Mouse (Mus musculus) midbrain, embryonic 16.5 days (tissue): ENCODE results near the gene Gm20388. TPM values are rescaled to one million over a fixed set of nuclear protein-coding genes. Genes with fewer than 3 reads are reported as not detected.

Experiments
- ATAC-seq: fragments of 200-750 bp; cut with Nextera tagmentation; 2 replicates; pipeline ENCODE4 v1.8.0; 2017; ENCODE audit warnings: moderate TSS enrichment
- H3K27ac ChIP-seq: fragments of 300-500 bp; sonication (generic); 2 replicates; pipeline ENCODE4 v1.5.1; 2014; ENCODE audit warnings: mild to moderate bottlenecking, low read length, mixed read lengths
- H3K27me3 ChIP-seq: fragments of 300-500 bp; sonication (generic); 2 replicates; pipeline ENCODE4 v1.6.1; 2014; ENCODE audit warnings: low read depth, low read length, mixed read lengths; ENCODE audit not compliant: control insufficient read depth, insufficient read depth
- H3K36me3 ChIP-seq: fragments of 300-500 bp; sonication (generic); 2 replicates; pipeline ENCODE4 v1.6.1; 2014; ENCODE audit warnings: mild to moderate bottlenecking, low read length, moderate library complexity, mixed read lengths; ENCODE audit not compliant: control insufficient read depth, insufficient read depth
- H3K4me1 ChIP-seq: fragments of 300-500 bp; sonication (generic); 2 replicates; pipeline ENCODE4 v1.6.1; 2014; ENCODE audit warnings: mild to moderate bottlenecking, low read length, mixed read lengths; ENCODE audit not compliant: control insufficient read depth, insufficient read depth
- H3K4me2 ChIP-seq: fragments of 300-500 bp; sonication (generic); 2 replicates; pipeline ENCODE4 v1.6.1; 2014; ENCODE audit warnings: mild to moderate bottlenecking, low read length, mixed read lengths
- H3K4me3 ChIP-seq: fragments of 300-500 bp; sonication (generic); 2 replicates; pipeline ENCODE4 v1.5.1; 2014; ENCODE audit warnings: low read depth, mild to moderate bottlenecking, low read length, moderate library complexity, mixed read lengths
- H3K9ac ChIP-seq: fragments of 300-500 bp; sonication (generic); 2 replicates; pipeline ENCODE4 v1.6.1; 2014; ENCODE audit warnings: low read depth, low read length, mixed read lengths
- H3K9me3 ChIP-seq: fragments of 300-500 bp; sonication (generic); replicated peaks from 2 replicates; pipeline ENCODE4 v1.6.1; 2014; ENCODE audit warnings: mild to moderate bottlenecking, low read length, mixed read lengths; ENCODE audit not compliant: control insufficient read depth, poor library complexity, severe bottlenecking
- WGBS: fragments of 180-500 bp; shearing (Covaris S2); extraction: QIAGEN DNeasy Blood & Tissue Kit; methylation state at CpG from one replicate; pipeline ENCODE4 v1.1.7; 2014; 5-methylcytosine and 5-hydroxymethylcytosine counted together
- polyA plus RNA-seq: library from polyadenylated mRNA; unstranded; fragments of >200 nt; fragmentation: Nextera tagmentation; extraction: Ambion mirVana; gene quantifications from 2 replicates; pipeline ENCODE4 v1.2.1, GENCODE M21; 2015

Gene Gm20388
- polyA plus RNA-seq, 1 experiment from 2014 or later, result 7.5 TPM

GRCm38 (mm10) chr8:120525135-120525534 lies 614.5 kb downstream of the Gm20388 start:
- 81% methylated on average over 1 of the region's 1 CpGs for WGBS
- H3K4me3 ChIP-seq, result no peak overlapping the region
- ATAC-seq, result no peak

GRCm38 (mm10) chr8:120525832-120526231 lies 615.2 kb downstream of the Gm20388 start:
- no peak for ATAC-seq
- Histone ChIP-seq H3K4me3 (no peak overlapping the region), H3K36me3 (no peaks in the 10 kb centered on the region), H3K27me3 (no peaks in the 10 kb centered on the region), H3K4me2 (no peak overlapping the region), H3K27ac (no peak overlapping the region), H3K9me3 (no peaks in the 10 kb centered on the region), H3K9ac (no peak overlapping the region), H3K4me1 (peaks cover 40% of the 10 kb centered on the region)
- WGBS, result 58% methylated on average over 6 of the region's 6 CpGs

More at GRCm38 (mm10) chr8:120525135-120525534, 614.5 kb downstream of the Gm20388 start:
- Histone ChIP-seq H3K27ac (no peak overlapping the region), H3K36me3 (no peaks in the 10 kb centered on the region), H3K9me3 (no peaks in the 10 kb centered on the region), H3K4me1 (peaks cover 47% of the 10 kb centered on the region), H3K9ac (no peak overlapping the region), H3K27me3 (no peaks in the 10 kb centered on the region), H3K4me2 (no peak overlapping the region)

- Histone ChIP-seq H3K9ac (no peak overlapping the region), H3K27ac (no peak overlapping the region), H3K4me1 (peaks cover 37% of the 10 kb centered on the region), H3K9me3 (no peaks in the 10 kb centered on the region), H3K4me3 (no peak overlapping the region), H3K4me2 (no peak overlapping the region), H3K36me3 (no peaks in the 10 kb centered on the region), H3K27me3 (no peaks in the 10 kb centered on the region)
- 34% methylated on average over 4 of the region's 4 CpGs for WGBS
- no peak for ATAC-seq
Measured at GRCm38 (mm10) chr8:120526577-120526976, 615.9 kb downstream of the Gm20388 start.

GRCm38 (mm10) chr8:120528332-120528731 lies 617.7 kb downstream of the Gm20388 start:
- H3K4me1 ChIP-seq, result peaks cover 51% of the 10 kb centered on the region
- 39% methylated on average over 3 of the region's 3 CpGs for WGBS
- no peak for ATAC-seq

GRCm38 (mm10) chr8:120529226-120529625 lies 618.6 kb downstream of the Gm20388 start:
- Histone ChIP-seq H3K9me3 (no peaks in the 10 kb centered on the region), H3K27ac (no peak overlapping the region), H3K4me3 (no peak overlapping the region), H3K27me3 (no peaks in the 10 kb centered on the region), H3K4me1 (peaks cover 58% of the 10 kb centered on the region), H3K36me3 (no peaks in the 10 kb centered on the region), H3K9ac (no peak overlapping the region), H3K4me2 (no peak overlapping the region)
- 61% methylated on average over 7 of the region's 7 CpGs for WGBS
- no peak for ATAC-seq

More at GRCm38 (mm10) chr8:120528332-120528731, 617.7 kb downstream of the Gm20388 start:
- H3K9me3 ChIP-seq, result no peaks in the 10 kb centered on the region
- no peak overlapping the region for H3K4me2 ChIP-seq
- H3K4me3 ChIP-seq, result no peak overlapping the region
- H3K27ac ChIP-seq, result no peak overlapping the region
- H3K36me3 ChIP-seq, result no peaks in the 10 kb centered on the region
- H3K9ac ChIP-seq, result no peak overlapping the region
- no peaks in the 10 kb centered on the region for H3K27me3 ChIP-seq

- H3K4me2 ChIP-seq, result no peak overlapping the region
- 0 out of 2 replicates have a peak overlapping the region, but pooled peaks have one; percentile 14 for H3K9ac ChIP-seq
- H3K36me3 ChIP-seq, result no peaks in the 10 kb centered on the region
- H3K27me3 ChIP-seq, result no peaks in the 10 kb centered on the region
- peak overlapping the region; percentile 71; the same call in 1 of the 2 replicates for H3K27ac ChIP-seq
- no peaks in the 10 kb centered on the region for H3K9me3 ChIP-seq
- no peak overlapping the region for H3K4me3 ChIP-seq
- WGBS, result 49% methylated on average over 15 of the region's 16 CpGs
- H3K4me1 ChIP-seq, result peaks cover 64% of the 10 kb centered on the region
- ATAC-seq, result no peak
Measured at GRCm38 (mm10) chr8:120530954-120531656, 620.5 kb downstream of the Gm20388 start.

GRCm38 (mm10) chr8:120531775-120532516 lies 621.3 kb downstream of the Gm20388 start:
- Histone ChIP-seq H3K27me3 (no peaks in the 10 kb centered on the region), H3K4me2 (no peak overlapping the region; the same call in 1 of the 2 replicates), H3K9me3 (no peaks in the 10 kb centered on the region), H3K27ac (peak overlapping the region; percentile 71), H3K9ac (peak overlapping the region; percentile 35; the same call in 1 of the 2 replicates), H3K36me3 (no peaks in the 10 kb centered on the region), H3K4me3 (no peak overlapping the region), H3K4me1 (peaks cover 63% of the 10 kb centered on the region)
- WGBS, result 43% methylated on average over 10 of the region's 10 CpGs
- no peak for ATAC-seq

- 0 out of 2 replicates have a peak, but pooled peaks have one; percentile 27 for ATAC-seq
- peaks cover 65% of the 10 kb centered on the region for H3K4me1 ChIP-seq
- H3K9me3 ChIP-seq, result no peaks in the 10 kb centered on the region
- H3K27me3 ChIP-seq, result no peaks in the 10 kb centered on the region
- no peak overlapping the region for H3K4me3 ChIP-seq
- H3K9ac ChIP-seq, result peak overlapping the region; percentile 48; the same call in 1 of the 2 replicates
- 6% methylated on average over 26 of the region's 29 CpGs for WGBS
- no peaks in the 10 kb centered on the region for H3K36me3 ChIP-seq
- H3K4me2 ChIP-seq, result peak overlapping the region; percentile 42
- peak overlapping the region; percentile 71 for H3K27ac ChIP-seq
Measured at GRCm38 (mm10) chr8:120532517-120533215, 622.0 kb downstream of the Gm20388 start.
